Mouse (Mus musculus) hindbrain, embryonic 12.5 days (tissue): ENCODE measurements around the gene Mrgpra2b. TPM values are rescaled to one million over a fixed set of nuclear protein-coding genes. Genes with fewer than 3 reads are reported as not detected.

Source experiments
- polyA plus RNA-seq: library from polyadenylated mRNA; unstranded; fragments of >200 nt; fragmentation: Nextera tagmentation; extraction: Ambion mirVana; gene quantifications from 2 replicates; pipeline ENCODE4 v1.2.1, GENCODE M21; 2016

The Mrgpra2b gene
- polyA plus RNA-seq, 1 experiment from 2014 or later: not detected

Other genes starting within 250 kb of the Mrgpra2b start
- gene Mrgpra1, start 174.6 kb downstream of the Mrgpra2b start, polyA plus RNA-seq: not detected in 2 replicates
- not detected in 2 replicates for gene Mrgpra2a, start 76.7 kb downstream of the Mrgpra2b start, polyA plus RNA-seq
- not detected in 2 replicates for gene Mrgpra3, start 72.5 kb upstream of the Mrgpra2b start, polyA plus RNA-seq